Mouse (Mus musculus) layer of hippocampus, postnatal 25 days (tissue): ENCODE data around the gene Gm10490. TPM values are rescaled to one million over a fixed set of nuclear protein-coding genes. Genes with fewer than 3 reads are reported as not detected.

Source experiments
- DNase-seq, 2 experiments: peaks; one replicate each; pipeline ENCODE4 v3.0.0; 2022; ENCODE audit warnings: mixed read lengths in 2 of 2, low spot score in 1 of 2; ENCODE audit errors: extremely low spot score in 1 of 2
- total RNA-seq, 2 experiments: library from RNA; stranded (reverse); gene quantifications; 2 replicates each; pipeline ENCODE4 v1.2.3; 2021

Gene Gm10490
- total RNA-seq, 2 experiments from 2014 or later = not detected

DNA sequence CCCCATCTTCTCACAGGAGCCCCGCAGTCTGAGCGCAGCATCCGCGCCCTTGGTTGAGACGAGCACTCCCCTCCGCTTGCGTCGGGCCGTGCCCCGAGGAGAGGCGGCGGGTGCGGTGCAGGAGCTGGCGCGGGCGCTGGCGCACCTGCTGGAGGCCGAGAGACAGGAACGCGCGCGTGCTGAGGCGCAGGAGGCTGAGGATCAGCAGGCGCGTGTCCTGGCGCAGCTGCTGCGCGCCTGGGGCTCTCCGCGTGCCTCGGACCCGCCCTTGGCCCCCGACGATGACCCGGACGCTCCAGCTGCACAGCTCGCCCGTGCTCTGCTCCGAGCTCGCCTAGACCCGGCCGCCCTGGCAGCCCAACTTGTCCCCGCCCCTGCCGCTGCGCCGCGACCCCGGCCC lies 12.7 kb downstream of the Gm10490 start:
- no peak for DNase-seq

DNA sequence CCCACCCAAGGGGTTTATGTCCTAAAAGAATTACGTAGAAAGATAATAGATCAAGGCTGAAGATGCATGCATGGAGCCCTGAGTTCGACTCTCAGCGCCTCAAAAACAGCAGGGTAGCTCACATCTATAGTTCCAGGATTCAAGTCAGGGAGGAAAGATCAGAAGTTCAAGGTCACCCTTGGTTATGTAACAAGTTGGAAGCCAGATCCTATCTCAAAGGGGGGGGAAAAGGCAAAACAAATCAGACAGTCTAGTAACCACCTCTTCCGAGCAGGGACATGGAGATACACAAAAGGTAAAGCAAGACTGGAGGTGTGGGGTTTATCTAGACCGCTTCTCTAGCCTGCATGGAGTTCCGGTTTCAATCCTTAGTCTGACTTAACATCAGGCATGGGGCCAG lies 16.9 kb downstream of the Gm10490 start:
- DNase-seq = no peak

DNA sequence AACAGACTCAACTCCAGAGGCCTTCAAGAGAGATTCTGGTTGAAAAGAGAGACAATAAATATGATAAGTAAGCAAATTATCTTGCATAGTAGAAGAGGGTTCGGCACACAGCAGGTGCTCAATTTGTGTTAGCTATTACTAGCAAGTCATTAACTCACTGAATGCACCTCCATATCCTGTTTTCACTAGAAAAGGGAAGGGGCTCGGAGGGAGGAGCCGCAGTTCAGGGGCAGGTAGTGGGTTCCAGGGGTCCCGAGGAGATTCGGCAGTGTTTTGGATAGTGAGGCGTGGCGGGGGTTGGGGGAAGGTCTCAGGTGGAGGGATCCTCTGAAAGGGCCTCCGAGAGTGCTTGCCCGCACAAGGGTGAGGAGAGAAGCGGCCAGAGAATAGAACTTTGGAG lies 17.8 kb downstream of the Gm10490 start:
- DNase-seq = no peak

DNA sequence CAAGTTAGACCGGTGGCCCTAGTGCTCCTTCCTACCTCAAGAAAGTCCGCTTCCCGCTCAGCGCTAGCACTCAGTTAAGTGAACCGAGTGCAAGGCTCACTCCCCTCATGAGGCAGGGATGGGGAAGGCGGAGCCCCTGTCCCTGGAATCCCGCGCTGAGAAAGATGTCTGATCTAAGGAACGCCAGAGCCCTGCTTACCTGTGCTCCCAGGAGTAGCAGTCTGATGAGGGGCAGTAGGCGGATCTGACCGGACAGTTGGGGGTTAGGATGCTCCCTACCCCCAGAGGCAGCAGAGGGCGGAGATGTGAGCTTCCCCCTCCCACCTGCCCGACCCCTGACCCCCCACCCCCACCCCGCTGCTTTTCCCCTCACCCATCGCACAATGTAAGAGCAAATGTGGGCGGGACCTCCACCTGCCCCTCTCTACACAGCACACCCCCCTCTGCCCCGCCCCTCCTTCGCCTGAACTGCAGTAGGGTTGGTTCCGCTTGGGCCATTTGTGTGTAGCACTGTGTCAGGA lies 19.0 kb downstream of the Gm10490 start, which contains the start of gene Eras:
Gene Eras (minus strand): TSS at position 338 of the 521 bp plus-strand sequence.
- no peak for DNase-seq

DNA sequence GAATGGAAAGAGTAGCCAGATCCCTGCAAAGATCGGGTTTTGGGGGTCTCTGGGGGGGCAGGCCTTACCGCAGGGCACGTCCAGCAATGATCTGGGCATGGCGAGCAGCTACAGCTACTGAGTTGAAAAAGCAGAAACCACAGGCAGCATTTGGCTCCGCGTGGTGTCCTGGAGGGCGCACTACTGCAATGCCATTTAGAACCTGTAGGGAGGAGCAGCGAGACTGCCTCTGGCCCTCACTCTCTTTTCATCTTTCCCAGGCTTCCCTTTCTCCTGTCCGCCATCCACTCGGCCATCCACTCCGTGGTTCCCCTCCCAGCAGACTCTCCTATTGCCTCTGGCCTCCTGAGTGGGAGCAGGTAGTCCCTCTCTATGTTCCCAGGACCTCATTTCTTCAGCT lies 27.5 kb downstream of the Gm10490 start:
- no peak for DNase-seq

DNA sequence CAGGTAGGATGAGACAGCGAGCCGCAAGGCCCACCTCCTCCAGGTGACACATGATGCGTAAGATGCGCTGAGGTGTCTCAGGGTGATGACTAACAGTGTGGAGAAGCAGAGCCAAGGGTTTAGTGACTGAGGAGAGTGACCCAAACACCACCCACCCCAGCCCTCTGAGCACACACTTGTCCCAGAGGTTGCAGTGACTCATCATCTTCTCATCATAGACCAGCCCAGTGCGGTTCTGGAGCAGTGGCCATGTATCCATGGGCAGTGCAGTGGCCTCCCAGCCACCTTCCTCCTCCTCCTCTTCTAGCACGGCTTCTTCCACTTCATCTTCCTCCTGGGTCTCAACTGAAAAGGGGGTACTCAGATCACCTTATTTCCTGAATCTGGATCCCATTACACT lies 28.3 kb downstream of the Gm10490 start:
- no peak for DNase-seq

DNA sequence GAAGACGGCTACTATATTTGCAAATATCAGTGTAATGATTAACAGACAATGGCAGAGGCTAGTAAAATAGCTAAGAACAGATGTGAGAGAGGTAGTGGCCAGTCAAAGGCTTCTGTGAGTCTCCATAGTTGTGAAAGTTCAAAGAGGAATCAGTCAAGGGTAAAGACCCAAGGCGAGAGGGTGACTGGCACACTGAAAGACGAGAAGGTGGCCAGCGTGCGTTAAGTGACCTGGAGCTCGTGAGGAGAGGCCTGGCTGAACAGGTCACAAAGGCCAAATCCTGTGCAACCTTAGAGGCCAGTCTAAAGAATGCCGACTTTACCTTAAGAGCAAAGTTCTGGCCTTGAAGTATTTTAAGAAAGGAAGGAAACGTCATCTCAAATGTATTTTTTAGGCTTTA lies 36.3 kb downstream of the Gm10490 start:
- DNase-seq = no peak

DNA sequence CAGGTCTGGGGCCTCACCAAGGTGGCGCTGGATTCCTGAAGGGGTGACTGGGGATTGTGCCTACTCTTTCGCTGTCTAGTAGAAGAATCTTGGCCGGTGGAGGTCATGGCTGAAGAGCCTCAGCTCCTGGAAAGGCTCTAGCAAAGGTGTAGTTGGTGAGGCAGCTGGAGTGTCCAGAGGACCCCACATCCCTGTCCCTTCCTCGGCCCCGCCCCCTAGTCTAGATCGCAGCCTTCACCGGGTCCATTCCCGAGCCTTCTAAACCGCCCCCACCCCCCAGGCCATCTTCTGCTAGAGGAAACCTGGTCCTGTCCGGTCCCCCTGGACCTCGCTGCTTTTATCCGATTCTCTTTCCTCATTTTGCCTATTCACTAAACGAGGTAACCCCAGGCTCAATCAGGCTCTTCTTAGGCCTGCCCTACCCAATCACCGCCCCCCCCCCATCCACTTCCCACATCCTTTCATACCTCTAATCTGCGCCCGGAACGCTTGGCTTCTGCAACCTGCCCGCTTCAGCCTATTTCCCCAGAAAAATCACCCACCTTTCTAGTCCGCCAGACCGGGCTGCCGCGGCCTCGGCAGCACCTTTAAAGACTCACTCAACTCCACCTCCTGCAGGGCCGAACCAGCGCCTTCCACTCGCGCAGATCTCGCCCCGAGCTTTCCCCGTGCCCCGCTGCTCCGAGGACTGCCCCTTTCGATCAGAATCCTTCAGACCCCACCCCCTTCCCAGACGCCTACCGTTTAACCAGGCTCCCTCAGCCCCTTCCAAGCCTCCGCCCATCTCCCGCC lies 38.0 kb downstream of the Gm10490 start, which contains the start of gene Hdac6:
Gene Hdac6 (minus strand): TSS at position 782 of the 792 bp plus-strand sequence.
- DNase-seq = no peak

DNA sequence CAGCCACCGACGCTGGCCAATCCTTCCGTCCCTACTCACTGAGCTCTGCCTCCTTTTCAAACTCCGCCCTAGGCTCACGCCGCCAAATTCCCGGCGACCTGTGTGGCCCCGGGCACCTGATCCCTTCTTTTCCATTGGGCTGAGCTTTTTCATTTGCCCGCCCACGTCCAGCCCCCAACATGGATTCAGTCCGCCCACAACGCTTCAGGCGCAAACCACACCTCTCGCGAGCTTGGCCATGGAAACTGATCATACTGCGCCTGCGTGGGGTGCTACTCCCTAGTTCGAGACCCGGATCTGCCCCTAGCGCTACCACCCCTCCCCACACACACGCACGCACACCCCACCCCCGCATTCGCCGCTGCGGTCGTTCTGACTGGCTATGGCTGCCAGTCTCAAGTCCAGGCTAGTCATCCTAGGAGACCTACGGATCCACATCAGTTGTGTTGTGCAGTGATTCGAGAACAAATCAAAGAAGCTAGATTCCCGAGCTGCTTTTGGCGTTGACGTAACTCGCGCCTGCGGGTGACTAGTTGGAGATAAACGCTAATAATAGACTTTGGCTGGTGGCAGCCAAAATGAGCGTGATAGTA lies 38.7 kb downstream of the Gm10490 start:
- DNase-seq = peak; percentile 70 to 82

DNA sequence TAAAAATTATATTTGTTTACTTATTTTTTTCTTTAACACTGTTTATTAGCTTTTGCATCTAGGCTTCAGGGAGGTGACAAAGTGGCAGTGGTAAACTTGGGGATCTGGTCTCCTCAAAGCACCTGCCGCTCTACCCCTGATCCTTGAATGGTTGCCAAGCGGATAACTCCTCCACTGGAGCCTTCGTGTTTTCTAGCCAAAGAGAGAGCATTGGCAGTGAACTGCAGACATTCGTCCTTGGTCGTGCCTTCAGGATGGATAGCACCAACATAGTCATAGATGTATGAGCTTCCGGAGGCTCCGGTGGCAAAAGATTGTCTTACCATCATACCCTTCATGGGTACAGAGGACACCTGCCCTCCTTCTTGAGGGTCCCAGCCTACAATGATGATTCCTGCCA lies 40.7 kb downstream of the Gm10490 start:
- no peak for DNase-seq

DNA sequence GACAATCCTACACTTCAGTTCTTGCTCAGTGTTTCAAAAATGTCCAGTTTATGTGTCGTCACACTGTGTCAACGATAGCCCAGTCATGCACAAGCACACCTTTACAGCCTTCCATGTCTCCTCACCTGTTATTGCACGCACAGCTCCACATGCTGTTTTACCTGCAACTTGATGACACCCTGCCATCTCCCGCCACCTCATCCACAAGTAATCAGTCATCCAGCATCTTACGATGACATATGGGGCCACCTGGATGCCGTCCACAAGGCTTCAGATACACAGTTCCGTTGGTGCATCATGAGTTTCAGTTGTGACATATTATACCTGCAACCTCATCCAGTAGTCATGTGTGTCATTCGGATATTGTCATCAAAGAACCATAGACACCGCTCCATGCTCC lies 49.5 kb downstream of the Gm10490 start:
- DNase-seq = no peak

Other genes starting within 250 kb of the Gm10490 start
- gene Plp2, start 238.2 kb upstream of the Gm10490 start, total RNA-seq = 1 to 10 TPM; 5.0 to 6.2 TPM
- under 1 TPM; 0.17 to 0.77 TPM for gene Magix, start 228.3 kb upstream of the Gm10490 start, total RNA-seq
- gene Gpkow, start 212.4 kb upstream of the Gm10490 start, total RNA-seq = 10 to 100 TPM; 35.7 to 36.5 TPM
- 10 to 100 TPM; 51.1 to 55.2 TPM for gene Wdr45, start 195.2 kb upstream of the Gm10490 start, total RNA-seq
- gene Gm45208, start 187.3 kb upstream of the Gm10490 start, total RNA-seq = not detected
- 100 to 1,000 TPM; 100 to 109 TPM for gene Praf2, start 181.1 kb upstream of the Gm10490 start, total RNA-seq
- gene Ccdc120, start 158.6 kb upstream of the Gm10490 start, total RNA-seq = 10 to 100 TPM; 17.0 to 20.9 TPM
- gene Tfe3, start 147.0 kb upstream of the Gm10490 start, total RNA-seq = 10 to 100 TPM; 28.7 to 33.5 TPM
- 100 to 1,000 TPM in 1 of 2 experiments, 10 to 100 TPM in 1; 87.8 to 116 TPM for gene Gripap1, start 119.8 kb upstream of the Gm10490 start, total RNA-seq
- 1 to 10 TPM; 8.0 to 9.5 TPM for gene Kcnd1, start 87.3 kb upstream of the Gm10490 start, total RNA-seq
- 10 to 100 TPM; 75.8 to 85.3 TPM for gene Otud5, start 68.2 kb upstream of the Gm10490 start, total RNA-seq
- 10 to 100 TPM; 52.2 to 57.4 TPM for gene Pim2, start 31.3 kb upstream of the Gm10490 start, total RNA-seq
- 10 to 100 TPM; 44.7 to 45.9 TPM for gene Slc35a2, start 25.5 kb upstream of the Gm10490 start, total RNA-seq
- gene Pqbp1, start 10.3 kb upstream of the Gm10490 start, total RNA-seq = 10 to 100 TPM; 78.1 to 93.2 TPM
- gene Timm17b, start 10.2 kb upstream of the Gm10490 start, total RNA-seq = 10 to 100 TPM; 25.5 to 27.9 TPM
- gene Gm10491, start 1.7 kb upstream of the Gm10490 start, total RNA-seq = not detected
- gene Pcsk1n, start 10.3 kb downstream of the Gm10490 start, total RNA-seq = 100 to 1,000 TPM; 386 to 442 TPM
- not detected for gene Eras, start 19.1 kb downstream of the Gm10490 start, total RNA-seq
- 10 to 100 TPM; 42.4 to 57.2 TPM for gene Hdac6, start 38.3 kb downstream of the Gm10490 start, total RNA-seq
- not detected for gene Gata1, start 68.5 kb downstream of the Gm10490 start, total RNA-seq
- gene Glod5, start 109.0 kb downstream of the Gm10490 start, total RNA-seq = under 1 TPM; 0.59 to 0.71 TPM
- gene Suv39h1, start 165.2 kb downstream of the Gm10490 start, total RNA-seq = 10 to 100 TPM; 19.3 to 20.9 TPM
- gene Was, start 181.0 kb downstream of the Gm10490 start, total RNA-seq = 1 to 10 TPM; 1.0 to 1.5 TPM
- 100 to 1,000 TPM; 199 to 214 TPM for gene Wdr13, start 223.3 kb downstream of the Gm10490 start, total RNA-seq
- gene Rbm3, start 236.3 kb downstream of the Gm10490 start, total RNA-seq = 100 to 1,000 TPM in 1 of 2 experiments, 10 to 100 TPM in 1; 94.0 to 137 TPM